Mouse (Mus musculus): Measurements from ENCODE around the gene Myod1. TPM values are rescaled to one million over a fixed set of nuclear protein-coding genes. Genes with fewer than 3 reads are reported as not detected.

Gene Myod1
- polyA plus RNA-seq (2021; fragmentation: Nextera tagmentation): 0.10 and 0.33 TPM in 2 replicates
- long read RNA-seq, experiment 1, partial matches to known transcripts: 1 of 1 reads
- long read RNA-seq, experiment 1, other reads (novel, unspliced or antisense): 0 of 1 reads
- long read RNA-seq, experiment 2: 0 reads

DNA sequence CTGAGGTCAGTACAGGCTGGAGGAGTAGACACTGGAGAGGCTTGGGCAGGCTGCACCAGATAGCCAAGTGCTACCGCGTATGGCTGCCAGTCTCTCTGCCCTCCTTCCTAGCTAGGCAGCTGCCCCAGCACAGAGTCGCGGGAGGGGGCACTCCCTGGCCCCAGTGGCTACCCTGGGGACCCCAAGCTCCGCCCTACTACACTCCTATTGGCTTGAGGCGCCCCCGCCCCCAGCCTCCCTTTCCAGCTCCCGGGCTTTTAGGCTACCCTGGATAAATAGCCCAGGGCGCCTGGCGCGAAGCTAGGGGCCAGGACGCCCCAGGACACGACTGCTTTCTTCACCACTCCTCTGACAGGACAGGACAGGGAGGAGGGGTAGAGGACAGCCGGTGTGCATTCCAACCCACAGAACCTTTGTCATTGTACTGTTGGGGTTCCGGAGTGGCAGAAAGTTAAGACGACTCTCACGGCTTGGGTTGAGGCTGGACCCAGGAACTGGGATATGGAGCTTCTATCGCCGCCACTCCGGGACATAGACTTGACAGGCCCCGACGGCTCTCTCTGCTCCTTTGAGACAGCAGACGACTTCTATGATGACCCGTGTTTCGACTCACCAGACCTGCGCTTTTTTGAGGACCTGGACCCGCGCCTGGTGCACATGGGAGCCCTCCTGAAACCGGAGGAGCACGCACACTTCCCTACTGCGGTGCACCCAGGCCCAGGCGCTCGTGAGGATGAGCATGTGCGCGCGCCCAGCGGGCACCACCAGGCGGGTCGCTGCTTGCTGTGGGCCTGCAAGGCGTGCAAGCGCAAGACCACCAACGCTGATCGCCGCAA, at the start of gene Myod1:
Gene Myod1 (plus strand): TSS at position 303 of the 836 bp plus-strand sequence.

DNA sequence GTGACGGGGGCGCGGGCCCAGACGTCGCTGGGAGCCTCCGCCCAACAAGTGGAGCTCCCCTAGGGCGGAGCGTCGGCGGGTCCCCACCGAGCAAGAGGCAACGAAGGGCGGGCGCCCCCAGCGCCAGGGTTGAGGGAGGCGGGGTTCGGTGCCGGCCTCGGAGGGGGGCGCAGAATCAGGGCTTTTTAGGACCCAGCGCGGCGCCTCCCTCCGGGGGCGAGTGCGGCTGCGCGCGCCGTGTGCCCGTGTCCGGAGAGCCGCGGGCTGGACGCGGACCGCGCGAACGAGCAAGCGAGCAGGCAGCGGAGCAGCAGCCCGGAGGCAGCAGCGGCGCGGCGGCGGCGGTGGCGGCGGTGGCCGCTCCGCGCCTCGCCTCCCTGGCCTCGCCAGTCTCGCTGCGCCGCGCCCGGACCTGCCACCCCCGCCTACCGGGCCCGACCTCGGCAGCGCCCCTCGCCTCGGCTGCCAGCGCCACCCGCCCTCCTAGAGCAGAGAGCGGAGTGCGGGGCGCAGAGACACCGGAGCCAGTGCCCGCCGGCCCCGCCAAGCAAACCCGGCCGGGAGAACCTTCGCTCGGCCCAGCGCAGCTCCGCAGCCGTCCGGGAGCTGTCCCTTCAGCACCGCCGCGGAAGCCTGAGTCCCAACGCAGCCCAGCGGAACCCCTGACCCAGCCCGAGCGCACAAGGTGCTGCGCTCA, 20.1 kb downstream of the Myod1 start, which contains the start of gene Kcnc1:
Gene Kcnc1 (plus strand): TSS at position 267 of the 697 bp plus-strand sequence.

Other genes with a start within 250 kb of the Myod1 start
- 13.3 and 13.9 TPM in 2 replicates for gene Abcc8, start 196.4 kb upstream of the Myod1 start, polyA plus RNA-seq (2021; fragmentation: Nextera tagmentation)
- gene Ush1c, start 138.0 kb upstream of the Myod1 start, polyA plus RNA-seq (2021; fragmentation: Nextera tagmentation): 0.28 TPM in 1 of 2 replicates, not detected in the other
- gene Otog, start 135.5 kb upstream of the Myod1 start, polyA plus RNA-seq (2021; fragmentation: Nextera tagmentation): not detected in 2 replicates
- gene Kcnc1, start 20.0 kb downstream of the Myod1 start, polyA plus RNA-seq (2021; fragmentation: Nextera tagmentation): 20.2 and 20.9 TPM in 2 replicates